Mouse (Mus musculus) megakaryocyte, embryonic 14.5 days (primary cell): ENCODE results near the gene Ccdc15.

ENCODE experiments used
- FLI1 ChIP-seq: IDR thresholded peaks from 2 replicates; pipeline ENCODE4 v1.6.1; 2012; ENCODE audit warnings: low read length, inconsistent platforms, mixed read lengths
- GATA1 ChIP-seq: IDR thresholded peaks from 3 replicates; pipeline ENCODE4 v1.6.1; 2012; ENCODE audit warnings: mixed read lengths, low read length, inconsistent platforms, borderline replicate concordance

- TF ChIP-seq FLI1 (peak; percentile 96; the same call in 1 of the 2 replicates), GATA1 (no peak)
These were observed at the start of gene Ccdc15 for GRCm38 (mm10) chr9:37347988-37348642.
